Mouse (Mus musculus): ENCODE measurements at regions not wholly inside any gene's neighbourhood (a gene's known extent, or its start where the extent isn't known, plus 50 kb on each side); places are given as distances from the start of the nearest gene placed in this dataset.

DNA sequence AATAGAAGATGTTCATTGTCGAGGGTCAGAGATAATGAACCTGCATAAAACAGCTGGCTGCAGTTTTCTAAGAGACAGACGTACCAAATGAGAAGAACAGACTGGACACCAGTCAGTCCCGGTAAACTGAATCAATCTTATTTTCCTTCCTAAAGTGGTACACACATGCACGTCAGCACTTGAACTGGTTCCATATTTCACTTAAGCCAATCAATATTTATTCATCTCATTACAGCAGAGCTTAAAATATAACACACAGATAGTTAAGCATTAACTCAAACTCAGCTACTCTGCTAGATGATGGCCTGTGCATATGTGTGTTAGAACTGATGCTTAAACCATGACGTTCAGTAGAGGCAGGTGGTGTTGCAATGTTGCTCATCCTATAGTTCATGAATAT is 72.3 kb upstream of the Esrrg start:
- Histone ChIP-seq H3K36me3 (ENCODE audit: insufficient read depth, low read length) (no peaks in the 10 kb centered on the region), H3K4me3 (ENCODE audit: low read depth, low read length) (no peak overlapping the region), H3K4me1 (ENCODE audit: insufficient read depth, low read length) (no peaks in the 10 kb centered on the region), H3K9ac (replicated peaks; ENCODE audit: low read length, poor library complexity, severe bottlenecking) (no peak overlapping the region), H3K9me3 (ENCODE audit: low read length) (no peaks in the 10 kb centered on the region), H3K27me3 (ENCODE audit: insufficient read depth, low read length) (no peaks in the 10 kb centered on the region), H3K27ac (ENCODE audit: low read depth, low read length) (no peak overlapping the region), H3K4me2 (ENCODE audit: low read depth, low read length, poor library complexity, severe bottlenecking) (no peak overlapping the region)
- no peak for DNase-seq (ENCODE audit: low spot score)
- ATAC-seq (ENCODE audit: low FRiP score) = no peak
- 90% methylated on average over 5 of the region's 5 CpGs for WGBS
- no peak for TF ChIP-seq CTCF (IDR thresholded peaks at IDR 0.05)

GRCm38 (mm10) chr1:187556718-187557117 is 51.9 kb upstream of the Esrrg start:
- WGBS = 95% methylated on average over 3 of the region's 3 CpGs

More at GRCm38 (mm10) chr1:187556718-187557117, 51.9 kb upstream of the Esrrg start:
- H3K27ac ChIP-seq (ENCODE audit: low read depth, low read length) = no peak overlapping the region
- no peaks in the 10 kb centered on the region for H3K36me3 ChIP-seq (ENCODE audit: insufficient read depth, low read length)
- DNase-seq (ENCODE audit: low spot score) (no peak), ATAC-seq (ENCODE audit: low FRiP score) (no peak)
- H3K4me1 ChIP-seq (ENCODE audit: insufficient read depth, low read length) = no peaks in the 10 kb centered on the region
- TF ChIP-seq CTCF (IDR thresholded peaks at IDR 0.05) = no peak
- no peak overlapping the region for H3K4me3 ChIP-seq (ENCODE audit: low read depth, low read length)
- no peaks in the 10 kb centered on the region for H3K27me3 ChIP-seq (ENCODE audit: insufficient read depth, low read length)
- no peaks in the 10 kb centered on the region for H3K9me3 ChIP-seq (ENCODE audit: low read length)
- H3K4me2 ChIP-seq (ENCODE audit: low read depth, low read length, poor library complexity, severe bottlenecking) = no peak overlapping the region
- H3K9ac ChIP-seq (replicated peaks; ENCODE audit: low read length, poor library complexity, severe bottlenecking) = no peak overlapping the region

Data from midbrain, postnatal 0 days (tissue).